In genomic region chr6:87980374-87981029, GRCm38 (mm10) we compare ENCODE assay signal across 9 mouse cellular contexts. TPM values are rescaled to one million over a fixed set of nuclear protein-coding genes. Genes with fewer than 3 reads are reported as not detected.
DNase-seq lines count a peak whose midpoint lies in the region; ATAC-seq lines count a peak whose summit lies in the region.
"Had no signal": no experiment of that assay in that cellular context is flagged by ENCODE, and none has a peak within 500 bp of the region (broad histone marks: within the 10 kb centered on the region; RNA-seq: fewer than 3 reads in every experiment).

No protein-coding gene starts in this region.

- H3K4me3 ChIP-seq in forebrain, embryonic 11.5 days (ENCODE audit: low read depth, low read length) = peak overlapping the region; percentile 100
- H3K4me3 ChIP-seq in hindbrain, embryonic 13.5 days = peak overlapping the region; percentile 94

- intact Hi-C loops in left cerebral cortex, postnatal 14 days (cut with DNase I) = loop anchor here (5.0 kb wide), 1 partner anchor 68 kb away; the partner anchor contains the start of gene Hmces

- peak; percentile 96 for DNase-seq in MN1 (ENCODE audit: low spot score)
- peak; percentile 91 for DNase-seq in brain, adult 2 months (ENCODE audit: low read depth, low spot score)
- DNase-seq in forebrain, embryonic 11.5 days (ENCODE audit: low spot score) = peak; percentile 97
- DNase-seq in left cerebral cortex, postnatal 14 days (ENCODE audit: low spot score in 2 of 2) = peak; percentile 88 to 92
- DNase-seq in right cerebral cortex, postnatal 36 days (ENCODE audit: low spot score in 2 of 2) = peak; percentile 79 to 82
- no peak for DNase-seq in adipocyte (ENCODE audit: low spot score)

- peak; percentile 87 for ATAC-seq in forebrain, embryonic 11.5 days (replicated peaks; ENCODE audit: low FRiP score)
- peak; percentile 86 for ATAC-seq in hindbrain, embryonic 13.5 days (ENCODE audit: low FRiP score)
- peak; percentile 91 for ATAC-seq in megakaryocyte progenitor cell, adult 5-6 weeks (replicated peaks; ENCODE audit: poor library complexity)

- peak overlapping the region; percentile 99 for H3K9ac ChIP-seq in forebrain, embryonic 11.5 days (ENCODE audit: low read length)
- H3K9ac ChIP-seq in hindbrain, embryonic 13.5 days = peak overlapping the region; percentile 97

- peak overlapping the region; percentile 94 for H3K27ac ChIP-seq in forebrain, embryonic 11.5 days (ENCODE audit: low read depth, low read length)
- peak overlapping the region; percentile 96 for H3K27ac ChIP-seq in hindbrain, embryonic 13.5 days
- H3K27ac ChIP-seq: macrophage had no signal

- H3K9me3 ChIP-seq in forebrain, embryonic 11.5 days (ENCODE audit: control insufficient read depth, low read length) = no peaks in the 10 kb centered on the region
- no peaks in the 10 kb centered on the region for H3K9me3 ChIP-seq in hindbrain, embryonic 13.5 days

- peak overlapping the region; percentile 75 for H3K4me2 ChIP-seq in forebrain, embryonic 11.5 days (ENCODE audit: low read depth, low read length, severe bottlenecking)
- H3K4me2 ChIP-seq in hindbrain, embryonic 13.5 days = peak overlapping the region; percentile 84

- H3K27me3 ChIP-seq in forebrain, embryonic 11.5 days (ENCODE audit: control insufficient read depth, insufficient read depth, low read length) = no peaks in the 10 kb centered on the region
- H3K27me3 ChIP-seq in hindbrain, embryonic 13.5 days = no peaks in the 10 kb centered on the region

- H3K36me3 ChIP-seq in forebrain, embryonic 11.5 days (ENCODE audit: control insufficient read depth, insufficient read depth, low read length) = no peaks in the 10 kb centered on the region; the same call in 1 of the 2 replicates
- peaks cover 19% of the 10 kb centered on the region for H3K36me3 ChIP-seq in hindbrain, embryonic 13.5 days

- WGBS in forebrain, embryonic 11.5 days = under 1% methylated on average over 57 of the region's 66 CpGs
- under 1% methylated on average over 63 of the region's 66 CpGs for WGBS in hindbrain, embryonic 13.5 days

- H3K4me1 ChIP-seq in forebrain, embryonic 11.5 days (replicated peaks; ENCODE audit: control insufficient read depth, insufficient read depth, low read length) = peaks cover 11% of the 10 kb centered on the region; the same call in 1 of the 2 replicates
- peaks cover 20% of the 10 kb centered on the region for H3K4me1 ChIP-seq in hindbrain, embryonic 13.5 days (replicated peaks)

RNA-seq across cellular contexts. Expression of gene H1fx, which starts 0.9 kb away (rescaled TPM):
- polyA plus RNA-seq in forebrain, embryonic 11.5 days (2014; fragmentation: Nextera tagmentation; extraction: Ambion mirVana) = 144 and 158 TPM in 2 replicates
- polyA plus RNA-seq in hindbrain, embryonic 13.5 days (2015; fragmentation: Nextera tagmentation; extraction: Ambion mirVana) = 18.4 and 20.2 TPM in 2 replicates
- 10 to 100 TPM; 61.9 to 84.0 TPM for total RNA-seq in left cerebral cortex, postnatal 14 days (2021)
- total RNA-seq in megakaryocyte progenitor cell, adult 5-6 weeks (2015) = 2.4 and 2.8 TPM in 2 replicates
- 0.68 and 1.7 TPM in 2 replicates for total RNA-seq in megakaryocyte progenitor cell, adult 5-6 weeks (2017)

Comparison
In these comparisons a context has a peak if more than half of its experiments do, and no peak if none do; other contexts are left out.
1. RNA of gene H1fx, which starts 0.9 kb away (total RNA-seq): 61.9 to 84.0 TPM in left cerebral cortex, postnatal 14 days; 0.68 to 2.8 TPM in megakaryocyte progenitor cell, adult 5-6 weeks; every median in the first group is over 10 times any median in the second.
2. Peak in every context shown above with its lines, with median percentiles within 50 percentile points of each other: ATAC-seq.